Mouse (Mus musculus): ENCODE measurements around the gene Il10rb. TPM values are rescaled to one million over a fixed set of nuclear protein-coding genes. Genes with fewer than 3 reads are reported as not detected.

The Il10rb gene
- total and polyA plus RNA-seq, 3 experiments: 98.2 to 136 (median 122) TPM

DNA sequence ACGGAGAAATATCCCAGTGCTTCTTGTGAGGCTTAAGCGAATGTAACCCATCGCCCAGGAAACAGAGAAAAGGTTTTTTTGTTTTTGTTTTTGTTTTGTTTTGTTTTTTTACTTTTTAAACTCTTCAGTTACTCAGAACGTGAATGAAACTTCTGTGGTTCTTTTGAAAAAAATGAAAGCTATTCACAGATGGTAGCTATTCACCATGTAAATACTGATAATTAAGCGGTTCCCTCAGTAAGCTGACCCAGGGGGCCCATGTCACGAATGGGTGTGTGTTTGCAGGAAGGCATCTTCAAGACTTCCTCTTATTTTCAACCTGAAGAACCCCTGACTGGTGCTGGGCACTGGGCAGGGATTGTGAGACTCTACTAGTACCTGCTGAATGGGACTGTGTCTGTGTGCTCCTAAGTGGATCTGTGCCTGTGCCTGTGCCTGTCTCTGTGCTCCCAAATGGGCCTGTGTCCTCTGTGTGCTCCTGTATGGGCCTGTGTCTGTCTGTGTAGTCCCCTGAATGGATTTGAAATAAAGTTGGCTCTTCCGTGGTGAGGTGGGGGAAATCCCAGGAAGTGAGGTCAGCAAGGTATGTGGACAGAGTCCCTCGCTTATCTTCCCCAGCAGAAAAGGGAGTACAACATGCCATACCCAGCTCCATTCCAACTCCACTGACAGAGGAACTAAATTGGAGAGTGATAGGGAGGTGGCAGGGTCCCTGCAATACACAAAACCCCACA, 41.0 kb downstream of the Il10rb start:
- DNase-seq: no peak
- Histone ChIP-seq H3K9ac (ENCODE audit: low read depth, low read length) (no peak overlapping the region), H3K27ac (no peak overlapping the region), H3K79me2 (replicated peaks; ENCODE audit: control insufficient read depth, insufficient read depth, low read length) (no peaks in the 10 kb centered on the region), H3K27me3 (ENCODE audit: control insufficient read depth, insufficient read depth, low read length) (no peaks in the 10 kb centered on the region), H3K4me3 (no peak overlapping the region), H3K36me3 (ENCODE audit: control insufficient read depth, insufficient read depth, low read length) (no peaks in the 10 kb centered on the region), H3K4me1 (ENCODE audit: control insufficient read depth, insufficient read depth, low read length) (peaks cover 7% of the 10 kb centered on the region)
- WGBS: 69% methylated on average over 8 of the region's 8 CpGs
- intact Hi-C loops (cut with DNase I): loop anchor here (10.0 kb wide), 1 partner anchor 372 kb away; no protein-coding TSS in a partner anchor
- TF ChIP-seq EP300 (IDR thresholded peaks at IDR 0.05; ENCODE audit: insufficient read depth, low read depth, low read length) (no peak), CTCF (IDR thresholded peaks at IDR 0.05) (no peak), POLR2A (IDR thresholded peaks at IDR 0.05; ENCODE audit: insufficient read depth, low read depth, low read length) (no peak)

- no peak for DNase-seq
- Histone ChIP-seq H3K4me1 (ENCODE audit: control insufficient read depth, insufficient read depth, low read length) (peaks cover 12% of the 10 kb centered on the region), H3K79me2 (replicated peaks; ENCODE audit: control insufficient read depth, insufficient read depth, low read length) (no peaks in the 10 kb centered on the region), H3K4me3 (no peak overlapping the region), H3K27ac (no peak overlapping the region), H3K36me3 (ENCODE audit: control insufficient read depth, insufficient read depth, low read length) (no peaks in the 10 kb centered on the region), H3K27me3 (ENCODE audit: control insufficient read depth, insufficient read depth, low read length) (no peaks in the 10 kb centered on the region), H3K9ac (ENCODE audit: low read depth, low read length) (no peak overlapping the region)
- WGBS: 41% methylated on average over 6 of the region's 6 CpGs
- intact Hi-C loops (cut with DNase I): loop anchor here (10.0 kb wide), 1 partner anchor 373 kb away; no protein-coding TSS in a partner anchor
- TF ChIP-seq CTCF (IDR thresholded peaks at IDR 0.05) (no peak), EP300 (IDR thresholded peaks at IDR 0.05; ENCODE audit: insufficient read depth, low read depth, low read length) (no peak), POLR2A (IDR thresholded peaks at IDR 0.05; ENCODE audit: insufficient read depth, low read depth, low read length) (no peak)
These were observed 41.5 kb downstream of the Il10rb start for GRCm38 (mm10) chr16:91447512-91447900.

- TF ChIP-seq CTCF (IDR thresholded peaks at IDR 0.05) (no peak), POLR2A (IDR thresholded peaks at IDR 0.05; ENCODE audit: insufficient read depth, low read depth, low read length) (no peak), EP300 (IDR thresholded peaks at IDR 0.05; ENCODE audit: insufficient read depth, low read depth, low read length) (no peak)
- no peak overlapping the region for H3K4me3 ChIP-seq
- no peak for DNase-seq
- H3K27ac ChIP-seq: no peak overlapping the region
- H3K9ac ChIP-seq (ENCODE audit: low read depth, low read length): no peak overlapping the region
- WGBS: 92% methylated on average over 5 of the region's 5 CpGs
- H3K4me1 ChIP-seq (ENCODE audit: control insufficient read depth, insufficient read depth, low read length): peaks cover 13% of the 10 kb centered on the region
- no peaks in the 10 kb centered on the region for H3K79me2 ChIP-seq (replicated peaks; ENCODE audit: control insufficient read depth, insufficient read depth, low read length)
- H3K36me3 ChIP-seq (ENCODE audit: control insufficient read depth, insufficient read depth, low read length): peaks cover 4% of the 10 kb centered on the region
- intact Hi-C loops (cut with DNase I): loop anchor here (10.0 kb wide), 1 partner anchor 373 kb away; no protein-coding TSS in a partner anchor
- H3K27me3 ChIP-seq (ENCODE audit: control insufficient read depth, insufficient read depth, low read length): no peaks in the 10 kb centered on the region
These were observed 42.1 kb downstream of the Il10rb start for GRCm38 (mm10) chr16:91448088-91448487.

GRCm38 (mm10) chr16:91448895-91449294, 42.9 kb downstream of the Il10rb start:
- intact Hi-C loops (cut with DNase I): loop anchor here (10.0 kb wide), 1 partner anchor 374 kb away; no protein-coding TSS in a partner anchor
- Histone ChIP-seq H3K27me3 (ENCODE audit: control insufficient read depth, insufficient read depth, low read length) (no peaks in the 10 kb centered on the region), H3K4me1 (ENCODE audit: control insufficient read depth, insufficient read depth, low read length) (peaks cover 15% of the 10 kb centered on the region), H3K79me2 (replicated peaks; ENCODE audit: control insufficient read depth, insufficient read depth, low read length) (no peaks in the 10 kb centered on the region), H3K27ac (no peak overlapping the region), H3K9ac (ENCODE audit: low read depth, low read length) (no peak overlapping the region), H3K4me3 (no peak overlapping the region), H3K36me3 (ENCODE audit: control insufficient read depth, insufficient read depth, low read length) (peaks cover 5% of the 10 kb centered on the region)
- no peak for DNase-seq
- TF ChIP-seq POLR2A (IDR thresholded peaks at IDR 0.05; ENCODE audit: insufficient read depth, low read depth, low read length) (no peak), EP300 (IDR thresholded peaks at IDR 0.05; ENCODE audit: insufficient read depth, low read depth, low read length) (no peak), CTCF (IDR thresholded peaks at IDR 0.05) (no peak)
- WGBS: 87% methylated on average over 7 of the region's 7 CpGs

DNA sequence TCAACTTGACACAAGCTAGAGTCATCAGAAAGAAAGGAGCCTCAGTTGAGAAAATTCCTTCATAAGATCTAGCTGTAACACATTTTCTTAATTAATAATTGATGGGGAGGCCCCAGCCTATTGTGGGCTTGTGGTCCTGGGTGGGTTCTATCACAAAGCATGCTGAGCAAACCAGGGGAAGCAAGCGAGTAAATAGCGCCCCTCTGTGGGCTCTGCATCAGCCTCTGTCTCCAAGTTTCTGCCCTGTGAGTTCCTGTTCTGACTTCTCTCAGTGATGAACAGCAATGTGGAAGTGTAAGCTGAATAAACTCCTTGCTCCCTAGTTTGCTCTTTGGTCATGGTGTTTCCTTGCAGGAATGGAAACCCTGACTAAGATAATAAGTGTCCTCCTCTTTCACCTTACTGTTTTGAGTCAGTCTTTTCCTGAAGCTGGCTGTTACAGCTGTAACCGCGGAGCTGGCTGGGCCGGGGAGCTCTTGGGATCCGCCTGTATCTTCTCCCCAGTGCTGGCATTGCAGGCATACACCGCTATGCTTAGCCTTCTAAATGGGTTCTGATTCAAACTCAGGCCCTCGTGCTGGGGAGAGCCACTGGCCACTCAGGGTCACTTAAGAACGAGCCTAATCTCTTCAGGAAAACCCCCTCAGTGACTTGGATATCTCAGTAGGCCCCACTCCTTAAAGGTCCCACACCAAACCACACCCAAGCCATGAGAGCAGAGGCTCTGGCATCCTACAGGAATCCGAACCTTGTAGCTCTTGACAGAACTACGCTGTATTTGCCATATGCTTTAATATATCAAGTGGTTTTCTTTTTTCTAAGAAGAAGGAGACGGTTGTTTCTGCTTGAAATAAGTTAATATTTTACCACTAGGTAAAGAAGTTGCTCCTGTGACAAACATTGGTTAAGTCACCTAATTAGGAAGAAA, 44.4 kb downstream of the Il10rb start:
- DNase-seq: no peak
- Histone ChIP-seq H3K79me2 (replicated peaks; ENCODE audit: control insufficient read depth, insufficient read depth, low read length) (no peaks in the 10 kb centered on the region), H3K9ac (ENCODE audit: low read depth, low read length) (no peak overlapping the region), H3K27ac (no peak overlapping the region), H3K4me3 (no peak overlapping the region), H3K27me3 (ENCODE audit: control insufficient read depth, insufficient read depth, low read length) (no peaks in the 10 kb centered on the region), H3K4me1 (ENCODE audit: control insufficient read depth, insufficient read depth, low read length) (peaks cover 15% of the 10 kb centered on the region), H3K36me3 (ENCODE audit: control insufficient read depth, insufficient read depth, low read length) (peaks cover 5% of the 10 kb centered on the region)
- intact Hi-C loops (cut with DNase I): no loop called here
- no peak for TF ChIP-seq POLR2A (IDR thresholded peaks at IDR 0.05; ENCODE audit: insufficient read depth, low read depth, low read length)
- TF ChIP-seq EP300 (IDR thresholded peaks at IDR 0.05; ENCODE audit: insufficient read depth, low read depth, low read length): no peak
- TF ChIP-seq CTCF (IDR thresholded peaks at IDR 0.05): no peak
- 88% methylated on average over 12 of the region's 12 CpGs for WGBS
